Mouse (Mus musculus): ENCODE measurements around the gene Hoxc5.

DNA sequence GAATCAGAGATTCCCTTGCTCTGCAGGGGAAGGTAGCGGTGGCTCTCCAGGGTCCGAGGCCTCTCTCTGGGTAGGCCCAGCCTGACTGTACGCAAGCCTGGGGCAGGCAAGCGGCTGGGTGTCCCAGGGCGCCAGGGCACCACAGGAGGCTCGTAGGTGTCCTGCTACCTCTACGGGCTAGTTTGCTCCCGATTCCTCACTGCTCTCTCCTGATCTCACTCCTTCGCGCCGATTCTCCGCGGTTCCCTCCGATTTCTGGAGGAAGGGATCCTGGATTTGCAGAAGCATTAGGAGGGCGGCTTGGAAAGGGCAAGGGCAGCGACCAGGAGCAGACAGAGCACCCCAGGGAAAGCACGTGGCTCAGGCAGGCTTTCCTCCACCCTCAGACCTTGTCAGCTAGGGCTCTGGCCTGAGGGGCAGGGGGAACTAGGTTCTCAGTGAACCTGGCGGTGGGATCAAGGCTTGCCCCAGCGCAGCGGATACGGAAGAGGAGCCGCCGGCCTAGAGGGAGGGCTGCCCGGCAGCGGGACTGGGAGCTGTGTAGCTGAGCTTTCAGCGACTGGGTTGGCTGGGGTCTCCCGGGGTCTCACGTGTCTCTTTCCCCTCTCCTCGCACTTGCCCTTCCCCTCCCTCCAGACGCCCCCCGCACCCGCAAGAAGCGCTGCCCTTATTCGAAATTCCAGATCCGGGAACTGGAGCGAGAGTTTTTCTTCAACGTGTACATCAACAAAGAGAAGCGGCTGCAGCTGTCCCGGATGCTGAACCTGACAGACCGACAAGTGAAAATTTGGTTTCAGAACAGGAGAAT, 11.2 kb upstream of the Hoxc5 start:
- TF ChIP-seq CTCF (IDR thresholded peaks at IDR 0.05; ENCODE audit: control insufficient read depth, insufficient read depth, insufficient read length) (no peak), MYOD1 (IDR thresholded peaks at IDR 0.05; ENCODE audit: control insufficient read depth, insufficient read length, low read depth) (no peak), USF1 (IDR thresholded peaks at IDR 0.05; ENCODE audit: low read depth) (no peak), CEBPB (IDR thresholded peaks at IDR 0.05; ENCODE audit: low read depth) (no peak), MAX (IDR thresholded peaks at IDR 0.05) (peak; percentile 87), MYOG (IDR thresholded peaks at IDR 0.05; ENCODE audit: control insufficient read depth, extremely low read depth, insufficient read length) (no peak)

Measured in C2C12 (cell line).